Mouse (Mus musculus) hindbrain, embryonic 12.5 days (tissue): ENCODE measurements around the gene Tbxa2r. TPM values are rescaled to one million over a fixed set of nuclear protein-coding genes. Genes with fewer than 3 reads are reported as not detected.

ENCODE experiments used
- ATAC-seq: fragments of 200-750 bp; cut with Nextera tagmentation; 2 replicates; pipeline ENCODE4 v1.8.0; 2017; ENCODE audit warnings: moderate TSS enrichment; ENCODE audit not compliant: low FRiP score
- H3K27ac ChIP-seq: fragments of 300-500 bp; sonication (generic); 2 replicates; pipeline ENCODE4 v1.5.1; 2016; ENCODE audit warnings: mild to moderate bottlenecking
- H3K27me3 ChIP-seq: fragments of 300-500 bp; sonication (generic); 2 replicates; pipeline ENCODE4 v1.6.1; 2016; ENCODE audit warnings: mild to moderate bottlenecking
- H3K36me3 ChIP-seq: fragments of 300-500 bp; sonication (generic); 2 replicates; pipeline ENCODE4 v1.6.1; 2016; ENCODE audit warnings: mild to moderate bottlenecking
- H3K4me1 ChIP-seq: fragments of 300-500 bp; sonication (generic); 2 replicates; pipeline ENCODE4 v1.6.1; 2016
- H3K4me2 ChIP-seq: fragments of 300-500 bp; sonication (generic); replicated peaks from 2 replicates; pipeline ENCODE4 v1.6.1; 2016; ENCODE audit warnings: mild to moderate bottlenecking
- H3K4me3 ChIP-seq: fragments of 300-500 bp; sonication (generic); 2 replicates; pipeline ENCODE4 v1.5.1; 2016; ENCODE audit warnings: mild to moderate bottlenecking
- H3K9ac ChIP-seq: fragments of 300-500 bp; sonication (generic); 2 replicates; pipeline ENCODE4 v1.6.1; 2016; ENCODE audit warnings: mild to moderate bottlenecking, moderate library complexity
- H3K9me3 ChIP-seq: fragments of 300-500 bp; sonication (generic); replicated peaks from 2 replicates; pipeline ENCODE4 v1.6.1; 2016; ENCODE audit warnings: mild to moderate bottlenecking
- WGBS: fragments of 180-500 bp; shearing (Covaris S2); methylation state at CpG from one replicate; pipeline ENCODE4 v1.1.7; 2016; 5-methylcytosine and 5-hydroxymethylcytosine counted together
- polyA plus RNA-seq: library from polyadenylated mRNA; unstranded; fragments of >200 nt; fragmentation: Nextera tagmentation; extraction: Ambion mirVana; gene quantifications from 2 replicates; pipeline ENCODE4 v1.2.1, GENCODE M21; 2016

Tbxa2r gene
- polyA plus RNA-seq, 1 experiment from 2014 or later = 2.7 TPM

DNA sequence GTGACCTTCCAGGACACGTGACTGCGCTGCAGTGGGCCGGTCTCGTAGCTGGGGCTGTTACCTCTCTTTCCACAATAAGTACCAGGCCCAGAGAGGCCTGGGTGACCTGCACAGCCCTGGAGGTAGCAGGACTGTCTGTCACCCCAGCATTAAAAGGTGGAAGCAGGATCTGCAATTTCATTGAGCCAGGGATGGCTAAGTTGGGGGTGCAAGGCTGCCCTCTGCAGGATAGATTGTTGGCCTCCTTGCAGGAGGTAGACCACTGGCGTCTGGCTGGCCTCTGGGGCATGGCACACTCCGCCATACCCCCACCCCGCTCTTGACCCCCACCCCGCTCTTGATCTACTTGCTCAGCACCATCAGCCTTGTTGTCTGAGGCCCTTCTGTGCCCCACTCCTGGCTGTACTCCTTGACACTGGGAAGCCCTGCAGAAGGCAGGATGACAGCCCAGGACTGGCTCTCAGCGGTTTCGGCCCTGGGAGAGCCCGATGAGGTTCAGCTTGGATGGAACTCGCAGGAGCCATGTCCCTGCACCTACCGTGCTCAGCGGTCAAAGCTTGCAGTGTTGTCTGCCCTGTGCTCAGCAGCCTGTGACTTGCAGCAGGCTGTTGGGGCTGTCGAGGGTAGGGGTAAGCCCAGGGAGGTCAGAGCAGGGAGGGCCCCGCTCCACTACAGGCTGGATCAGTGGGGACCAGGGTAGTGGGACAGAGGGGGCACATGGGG lies 12.0 kb upstream of the Tbxa2r start:
- H3K9ac ChIP-seq = no peak overlapping the region
- H3K4me1 ChIP-seq = peaks cover 28% of the 10 kb centered on the region
- no peak overlapping the region for H3K4me3 ChIP-seq
- no peak overlapping the region for H3K27ac ChIP-seq
- no peak for ATAC-seq
- WGBS = 43% methylated on average over 16 of the region's 16 CpGs
- H3K9me3 ChIP-seq = no peaks in the 10 kb centered on the region
- no peaks in the 10 kb centered on the region for H3K27me3 ChIP-seq
- peak overlapping the region; percentile 28 for H3K4me2 ChIP-seq
- H3K36me3 ChIP-seq = peaks cover 65% of the 10 kb centered on the region

DNA sequence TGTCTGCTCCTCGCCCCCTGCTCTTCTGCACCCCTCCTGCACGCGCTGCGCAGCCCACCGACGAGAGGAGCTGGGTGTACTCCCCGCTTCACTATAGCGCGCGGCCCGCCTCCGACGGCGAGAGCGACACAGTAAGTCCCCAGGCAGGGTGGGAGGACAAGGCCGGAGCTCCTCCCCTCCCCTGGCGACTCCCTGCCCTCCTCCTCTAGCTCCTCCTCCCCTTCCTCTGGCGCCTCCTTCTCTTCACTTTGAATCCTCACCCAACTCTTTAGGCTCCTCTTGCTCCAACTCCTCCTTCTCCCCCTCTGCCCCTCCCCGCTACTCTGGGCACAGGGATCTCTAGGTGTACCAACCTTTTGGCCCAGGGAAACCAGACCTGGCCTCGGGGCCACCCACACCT lies 11.3 kb upstream of the Tbxa2r start:
- Histone ChIP-seq H3K9me3 (no peaks in the 10 kb centered on the region), H3K4me2 (peak overlapping the region; percentile 28), H3K4me3 (0 out of 2 replicates have a peak overlapping the region, but pooled peaks have one; percentile 2), H3K4me1 (peaks cover 35% of the 10 kb centered on the region), H3K36me3 (peaks cover 59% of the 10 kb centered on the region), H3K27me3 (no peaks in the 10 kb centered on the region), H3K9ac (no peak overlapping the region), H3K27ac (no peak overlapping the region)
- no peak for ATAC-seq
- 19% methylated on average over 20 of the region's 20 CpGs for WGBS

DNA sequence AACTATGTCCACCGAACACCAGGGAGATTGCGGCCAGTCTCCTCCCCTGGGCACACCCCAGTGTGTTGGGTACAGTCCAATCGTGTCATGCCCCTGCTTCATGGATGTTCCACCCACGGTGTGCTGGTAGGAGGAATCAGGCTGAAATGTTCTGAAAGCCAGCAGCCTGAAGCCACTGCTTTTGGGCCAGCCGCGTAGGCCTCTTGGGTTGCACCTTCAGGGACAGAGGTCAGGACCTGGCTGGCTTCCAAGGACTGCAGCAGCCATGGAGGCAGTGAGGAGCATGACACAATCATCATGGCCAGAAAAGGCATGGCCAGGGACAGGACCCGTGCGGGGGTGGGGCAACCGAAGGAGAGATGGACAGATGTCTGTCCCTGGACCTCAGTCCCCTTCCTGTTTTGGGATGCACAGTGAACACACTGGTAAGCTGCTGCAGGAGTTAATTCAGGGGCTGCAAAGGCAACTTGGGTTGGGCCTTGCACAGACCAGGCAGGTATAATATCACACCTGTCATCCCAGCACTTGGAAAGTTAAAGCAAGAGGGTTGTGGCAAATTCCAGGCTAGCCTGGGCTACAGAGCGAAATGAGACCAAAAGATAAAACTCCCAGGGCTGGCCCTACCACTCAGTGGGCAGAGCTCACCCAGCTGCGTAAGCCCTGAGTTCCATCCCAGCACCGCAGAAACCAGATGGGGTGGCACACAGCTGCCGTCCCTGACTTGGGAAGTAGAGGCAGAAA lies 9.8 kb upstream of the Tbxa2r start:
- Histone ChIP-seq H3K4me3 (peak overlapping the region; percentile 95), H3K9me3 (no peaks in the 10 kb centered on the region), H3K4me1 (peaks cover 39% of the 10 kb centered on the region), H3K27ac (no peak overlapping the region), H3K9ac (peak overlapping the region; percentile 53; the same call in 1 of the 2 replicates), H3K4me2 (peak overlapping the region; percentile 85; the same call in 1 of the 2 replicates), H3K27me3 (no peaks in the 10 kb centered on the region), H3K36me3 (peaks cover 59% of the 10 kb centered on the region)
- WGBS = 92% methylated on average over 13 of the region's 13 CpGs
- ATAC-seq = no peak

DNA sequence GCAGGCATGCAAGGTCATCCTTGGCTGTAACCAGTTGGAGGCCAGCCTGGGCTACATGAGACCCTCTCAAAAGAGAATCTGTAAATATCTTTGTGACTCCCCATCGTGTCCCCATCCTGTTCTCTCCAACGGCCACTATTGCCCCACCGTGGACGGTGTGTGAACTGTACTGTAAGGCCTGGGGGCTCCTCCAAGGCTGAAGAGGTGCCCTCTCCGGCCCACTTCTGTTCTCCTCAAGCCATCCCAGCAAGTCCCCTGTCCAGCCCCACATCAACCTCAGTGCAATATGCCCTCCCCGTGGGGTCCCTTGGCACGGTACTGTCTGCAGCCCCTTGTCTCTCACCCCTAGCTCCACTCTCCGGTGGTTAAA lies 9.2 kb upstream of the Tbxa2r start:
- Histone ChIP-seq H3K4me1 (peaks cover 39% of the 10 kb centered on the region), H3K27ac (peak overlapping the region; percentile 92), H3K9me3 (no peaks in the 10 kb centered on the region), H3K9ac (peak overlapping the region; percentile 53), H3K4me2 (peak overlapping the region; percentile 85), H3K27me3 (no peaks in the 10 kb centered on the region), H3K36me3 (peaks cover 59% of the 10 kb centered on the region), H3K4me3 (peak overlapping the region; percentile 95)
- 39% methylated on average over 8 of the region's 8 CpGs for WGBS
- ATAC-seq = no peak

- Histone ChIP-seq H3K9me3 (no peaks in the 10 kb centered on the region), H3K4me2 (peak overlapping the region; percentile 85), H3K36me3 (peaks cover 60% of the 10 kb centered on the region), H3K4me3 (peak overlapping the region; percentile 95), H3K9ac (peak overlapping the region; percentile 53), H3K4me1 (peaks cover 39% of the 10 kb centered on the region), H3K27ac (peak overlapping the region; percentile 92), H3K27me3 (no peaks in the 10 kb centered on the region)
- ATAC-seq = peak; percentile 0; the same call in 1 of the 2 replicates
- 1% methylated on average over 38 of the region's 38 CpGs for WGBS
Observed at GRCm38 (mm10) chr10:81319741-81320549, 8.6 kb upstream of the Tbxa2r start.

- peaks cover 39% of the 10 kb centered on the region for H3K4me1 ChIP-seq
- peak within 1 kb of the TSS; percentile 91 for H3K9ac ChIP-seq
- ATAC-seq = peak; percentile 94
- peaks cover 60% of the 10 kb centered on the region for H3K36me3 ChIP-seq
- peak within 1 kb of the TSS; percentile 85 for H3K4me2 ChIP-seq
- H3K4me3 ChIP-seq = peak within 1 kb of the TSS; percentile 95
- no peaks in the 10 kb centered on the region for H3K27me3 ChIP-seq
- peak within 1 kb of the TSS; percentile 92 for H3K27ac ChIP-seq
- H3K9me3 ChIP-seq = no peaks in the 10 kb centered on the region
- WGBS = 1% methylated on average over 67 of the region's 68 CpGs
Observed at GRCm38 (mm10) chr10:81320550-81321347, 7.8 kb upstream of the Tbxa2r start, which contains the start of gene Cactin. Gene Cactin, plus strand, starts transcription at chr10:81321103.

- peaks cover 39% of the 10 kb centered on the region for H3K4me1 ChIP-seq
- no peaks in the 10 kb centered on the region for H3K27me3 ChIP-seq
- H3K9me3 ChIP-seq = no peaks in the 10 kb centered on the region
- no peak; the same call in 1 of the 2 replicates for ATAC-seq
- H3K9ac ChIP-seq = peak overlapping the region; percentile 91
- H3K4me2 ChIP-seq = peak overlapping the region; percentile 85
- H3K36me3 ChIP-seq = peaks cover 61% of the 10 kb centered on the region
- 3% methylated on average over 20 of the region's 20 CpGs for WGBS
- peak overlapping the region; percentile 95 for H3K4me3 ChIP-seq
- peak overlapping the region; percentile 92 for H3K27ac ChIP-seq
Observed at GRCm38 (mm10) chr10:81321436-81321835, 7.1 kb upstream of the Tbxa2r start.

DNA sequence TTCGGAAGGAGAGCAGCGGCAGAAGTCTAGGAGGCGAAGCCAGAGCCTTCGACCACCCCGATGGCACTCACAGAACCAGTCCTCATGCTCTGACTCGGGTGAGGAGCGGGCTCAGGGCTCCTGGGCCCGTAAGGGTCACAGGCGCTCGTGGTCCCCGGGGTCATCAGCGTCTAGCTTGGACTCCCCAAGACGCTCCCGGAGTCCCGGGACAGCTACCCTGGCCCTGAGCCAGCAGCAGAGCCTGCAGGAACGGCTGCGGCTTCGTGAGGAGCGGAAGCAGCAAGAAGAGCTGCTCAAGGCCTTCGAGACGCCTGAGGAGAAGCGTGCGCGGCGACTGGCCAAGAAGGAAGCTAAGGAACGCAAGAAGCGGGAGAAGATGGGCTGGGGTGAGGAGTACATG lies 6.1 kb upstream of the Tbxa2r start:
- Histone ChIP-seq H3K4me2 (peak overlapping the region; percentile 85), H3K4me3 (peak overlapping the region; percentile 2; the same call in 1 of the 2 replicates), H3K9ac (0 out of 2 replicates have a peak overlapping the region, but pooled peaks have one; percentile 35), H3K36me3 (peaks cover 68% of the 10 kb centered on the region), H3K9me3 (no peaks in the 10 kb centered on the region), H3K27ac (no peak overlapping the region), H3K27me3 (no peaks in the 10 kb centered on the region), H3K4me1 (peaks cover 30% of the 10 kb centered on the region)
- ATAC-seq = no peak
- WGBS = 96% methylated on average over 27 of the region's 27 CpGs

DNA sequence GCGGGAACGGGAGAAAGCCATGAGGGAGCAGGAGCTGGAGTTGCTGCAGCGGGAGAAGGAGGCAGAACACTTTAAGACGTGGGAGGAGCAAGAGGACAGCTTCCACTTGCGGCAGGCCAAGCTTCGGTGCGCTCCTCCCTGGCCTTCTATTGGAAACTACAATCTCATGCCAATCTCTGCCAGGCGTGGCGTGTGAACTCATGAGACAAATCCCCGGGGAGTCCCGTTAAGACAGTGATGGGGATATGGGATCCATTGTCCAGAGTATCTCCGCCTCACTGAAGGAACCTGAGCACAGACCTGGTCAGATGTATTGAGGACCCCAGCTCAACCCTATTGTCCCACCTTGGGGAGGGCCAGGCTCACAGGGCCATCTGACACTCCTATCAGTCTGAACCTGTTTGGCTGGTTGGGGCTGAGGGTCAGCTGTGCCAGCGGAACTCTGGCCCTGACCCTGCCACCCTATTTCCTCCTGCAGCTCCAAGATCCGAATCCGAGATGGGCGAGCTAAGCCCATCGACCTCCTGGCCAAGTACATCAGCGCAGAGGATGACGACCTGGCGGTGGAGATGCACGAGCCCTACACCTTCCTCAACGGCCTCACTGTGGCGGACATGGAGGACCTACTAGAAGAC lies 5.3 kb upstream of the Tbxa2r start:
- H3K27me3 ChIP-seq = no peaks in the 10 kb centered on the region
- no peak overlapping the region for H3K4me2 ChIP-seq
- no peak overlapping the region for H3K9ac ChIP-seq
- no peak overlapping the region for H3K27ac ChIP-seq
- H3K9me3 ChIP-seq = no peaks in the 10 kb centered on the region
- ATAC-seq = no peak
- WGBS = 95% methylated on average over 23 of the region's 23 CpGs
- H3K4me3 ChIP-seq = no peak overlapping the region
- H3K4me1 ChIP-seq = peaks cover 29% of the 10 kb centered on the region
- H3K36me3 ChIP-seq = peaks cover 65% of the 10 kb centered on the region

DNA sequence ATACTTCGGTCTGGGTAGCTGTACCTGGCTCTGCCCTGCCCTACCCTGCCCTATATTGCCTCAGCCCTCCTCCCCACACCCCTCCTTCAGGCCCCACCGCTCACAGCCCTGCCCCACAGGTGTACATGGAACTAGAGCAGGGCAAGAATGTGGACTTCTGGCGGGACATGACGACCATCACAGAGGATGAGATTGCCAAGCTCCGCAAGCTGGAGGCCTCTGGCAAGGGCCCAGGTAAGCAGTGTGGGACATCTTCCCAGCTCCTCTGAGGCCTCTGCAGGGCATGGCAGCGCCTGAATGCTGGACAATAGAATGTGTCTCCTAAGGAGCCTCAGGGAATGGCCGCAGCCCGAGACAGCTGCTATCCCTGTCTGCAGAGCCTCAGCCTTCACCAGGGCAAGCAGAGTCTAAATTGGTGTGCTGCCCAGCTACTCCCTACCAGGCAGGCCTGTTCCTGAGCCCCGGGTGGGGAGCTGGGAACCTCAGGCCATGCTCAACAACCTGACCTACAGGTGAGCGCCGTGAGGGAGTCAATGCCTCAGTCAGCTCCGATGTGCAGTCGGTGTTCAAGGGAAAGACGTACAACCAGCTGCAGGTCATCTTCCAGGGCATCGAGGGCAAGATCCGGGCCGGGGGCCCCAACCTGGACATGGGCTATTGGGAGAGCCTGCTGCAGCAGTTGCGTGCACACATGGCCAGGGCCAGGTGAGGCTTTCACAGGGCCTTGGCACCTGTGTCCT lies 4.6 kb upstream of the Tbxa2r start:
- no peak for ATAC-seq
- Histone ChIP-seq H3K4me2 (no peak overlapping the region), H3K9ac (no peak overlapping the region), H3K27me3 (no peaks in the 10 kb centered on the region), H3K4me3 (no peak overlapping the region), H3K27ac (no peak overlapping the region), H3K9me3 (no peaks in the 10 kb centered on the region), H3K36me3 (peaks cover 61% of the 10 kb centered on the region), H3K4me1 (peaks cover 25% of the 10 kb centered on the region)
- 93% methylated on average over 18 of the region's 18 CpGs for WGBS
